Mouse (Mus musculus): ENCODE measurements at regions not wholly inside any gene's neighbourhood (a gene's known extent, or its start where the extent isn't known, plus 50 kb on each side); places are given as distances from the start of the nearest gene placed in this dataset.

- H3K36me3 ChIP-seq (ENCODE audit: control insufficient read depth, insufficient read depth, low read length, poor library complexity, severe bottlenecking), result no peaks in the 10 kb centered on the region
- H3K4me1 ChIP-seq (ENCODE audit: control insufficient read depth, insufficient read depth, low read length), result no peaks in the 10 kb centered on the region
- H3K27me3 ChIP-seq (ENCODE audit: control insufficient read depth, insufficient read depth, low read length, poor library complexity, severe bottlenecking), result no peaks in the 10 kb centered on the region
- no peak overlapping the region for H3K4me3 ChIP-seq (ENCODE audit: low read depth, low read length)
- TF ChIP-seq CTCF (IDR thresholded peaks at IDR 0.05; ENCODE audit: low read depth, low read length) (no peak), POLR2A (IDR thresholded peaks at IDR 0.05; ENCODE audit: insufficient read depth, low read length) (no peak), EP300 (IDR thresholded peaks at IDR 0.05; ENCODE audit: insufficient read depth, low read depth, low read length) (no peak)
- H3K9ac ChIP-seq (ENCODE audit: low read depth, poor library complexity, severe bottlenecking), result no peak overlapping the region
- H3K27ac ChIP-seq (ENCODE audit: insufficient read depth, low read length), result no peak overlapping the region
- no peaks in the 10 kb centered on the region for H3K9me3 ChIP-seq (replicated peaks; ENCODE audit: control insufficient read depth, insufficient read depth, low read length, poor library complexity, severe bottlenecking)
These were observed 407.3 kb upstream of the Gm10306 start for GRCm38 (mm10) chr4:94149056-94149455.

GRCm38 (mm10) chr4:94160620-94161019, 395.7 kb upstream of the Gm10306 start:
- Histone ChIP-seq H3K27ac (ENCODE audit: insufficient read depth, low read length) (no peak overlapping the region), H3K9me3 (replicated peaks; ENCODE audit: control insufficient read depth, insufficient read depth, low read length, poor library complexity, severe bottlenecking) (no peaks in the 10 kb centered on the region), H3K27me3 (ENCODE audit: control insufficient read depth, insufficient read depth, low read length, poor library complexity, severe bottlenecking) (no peaks in the 10 kb centered on the region), H3K4me1 (ENCODE audit: control insufficient read depth, insufficient read depth, low read length) (no peaks in the 10 kb centered on the region), H3K36me3 (ENCODE audit: control insufficient read depth, insufficient read depth, low read length, poor library complexity, severe bottlenecking) (no peaks in the 10 kb centered on the region), H3K9ac (ENCODE audit: low read depth, poor library complexity, severe bottlenecking) (no peak overlapping the region), H3K4me3 (ENCODE audit: low read depth, low read length) (no peak overlapping the region)
- TF ChIP-seq POLR2A (IDR thresholded peaks at IDR 0.05; ENCODE audit: insufficient read depth, low read length) (no peak), EP300 (IDR thresholded peaks at IDR 0.05; ENCODE audit: insufficient read depth, low read depth, low read length) (no peak), CTCF (IDR thresholded peaks at IDR 0.05; ENCODE audit: low read depth, low read length) (no peak)

- no peaks in the 10 kb centered on the region for H3K4me1 ChIP-seq (ENCODE audit: control insufficient read depth, insufficient read depth, low read length)
- TF ChIP-seq POLR2A (IDR thresholded peaks at IDR 0.05; ENCODE audit: insufficient read depth, low read length) (no peak), EP300 (IDR thresholded peaks at IDR 0.05; ENCODE audit: insufficient read depth, low read depth, low read length) (no peak), CTCF (IDR thresholded peaks at IDR 0.05; ENCODE audit: low read depth, low read length) (no peak)
These were observed 383.2 kb upstream of the Gm10306 start for GRCm38 (mm10) chr4:94173096-94173495.

GRCm38 (mm10) chr4:94186997-94187396, 369.3 kb upstream of the Gm10306 start:
- no peak overlapping the region for H3K9ac ChIP-seq (ENCODE audit: low read depth, poor library complexity, severe bottlenecking)
- no peaks in the 10 kb centered on the region for H3K27me3 ChIP-seq (ENCODE audit: control insufficient read depth, insufficient read depth, low read length, poor library complexity, severe bottlenecking)
- H3K36me3 ChIP-seq (ENCODE audit: control insufficient read depth, insufficient read depth, low read length, poor library complexity, severe bottlenecking), result no peaks in the 10 kb centered on the region
- H3K9me3 ChIP-seq (replicated peaks; ENCODE audit: control insufficient read depth, insufficient read depth, low read length, poor library complexity, severe bottlenecking), result no peaks in the 10 kb centered on the region
- TF ChIP-seq POLR2A (IDR thresholded peaks at IDR 0.05; ENCODE audit: insufficient read depth, low read length) (no peak), CTCF (IDR thresholded peaks at IDR 0.05; ENCODE audit: low read depth, low read length) (no peak), EP300 (IDR thresholded peaks at IDR 0.05; ENCODE audit: insufficient read depth, low read depth, low read length) (no peak)
- H3K4me3 ChIP-seq (ENCODE audit: low read depth, low read length), result no peak overlapping the region
- H3K4me1 ChIP-seq (ENCODE audit: control insufficient read depth, insufficient read depth, low read length), result no peaks in the 10 kb centered on the region
- no peak overlapping the region for H3K27ac ChIP-seq (ENCODE audit: insufficient read depth, low read length)

More at GRCm38 (mm10) chr4:94173096-94173495, 383.2 kb upstream of the Gm10306 start:
- Histone ChIP-seq H3K9me3 (replicated peaks; ENCODE audit: control insufficient read depth, insufficient read depth, low read length, poor library complexity, severe bottlenecking) (no peaks in the 10 kb centered on the region), H3K4me3 (ENCODE audit: low read depth, low read length) (no peak overlapping the region), H3K9ac (ENCODE audit: low read depth, poor library complexity, severe bottlenecking) (no peak overlapping the region), H3K27me3 (ENCODE audit: control insufficient read depth, insufficient read depth, low read length, poor library complexity, severe bottlenecking) (no peaks in the 10 kb centered on the region), H3K36me3 (ENCODE audit: control insufficient read depth, insufficient read depth, low read length, poor library complexity, severe bottlenecking) (no peaks in the 10 kb centered on the region), H3K27ac (ENCODE audit: insufficient read depth, low read length) (no peak overlapping the region)

GRCm38 (mm10) chr4:94188354-94188753, 368.0 kb upstream of the Gm10306 start:
- H3K27me3 ChIP-seq (ENCODE audit: control insufficient read depth, insufficient read depth, low read length, poor library complexity, severe bottlenecking), result no peaks in the 10 kb centered on the region
- TF ChIP-seq POLR2A (IDR thresholded peaks at IDR 0.05; ENCODE audit: insufficient read depth, low read length) (no peak), EP300 (IDR thresholded peaks at IDR 0.05; ENCODE audit: insufficient read depth, low read depth, low read length) (no peak), CTCF (IDR thresholded peaks at IDR 0.05; ENCODE audit: low read depth, low read length) (no peak)
- H3K36me3 ChIP-seq (ENCODE audit: control insufficient read depth, insufficient read depth, low read length, poor library complexity, severe bottlenecking), result no peaks in the 10 kb centered on the region
- no peaks in the 10 kb centered on the region for H3K9me3 ChIP-seq (replicated peaks; ENCODE audit: control insufficient read depth, insufficient read depth, low read length, poor library complexity, severe bottlenecking)
- H3K9ac ChIP-seq (ENCODE audit: low read depth, poor library complexity, severe bottlenecking), result no peak overlapping the region
- no peak overlapping the region for H3K27ac ChIP-seq (ENCODE audit: insufficient read depth, low read length)
- no peaks in the 10 kb centered on the region for H3K4me1 ChIP-seq (ENCODE audit: control insufficient read depth, insufficient read depth, low read length)
- H3K4me3 ChIP-seq (ENCODE audit: low read depth, low read length), result no peak overlapping the region

GRCm38 (mm10) chr4:94188888-94189287, 367.5 kb upstream of the Gm10306 start:
- TF ChIP-seq POLR2A (IDR thresholded peaks at IDR 0.05; ENCODE audit: insufficient read depth, low read length), result no peak
- TF ChIP-seq CTCF (IDR thresholded peaks at IDR 0.05; ENCODE audit: low read depth, low read length), result no peak
- TF ChIP-seq EP300 (IDR thresholded peaks at IDR 0.05; ENCODE audit: insufficient read depth, low read depth, low read length), result no peak
- no peaks in the 10 kb centered on the region for H3K9me3 ChIP-seq (replicated peaks; ENCODE audit: control insufficient read depth, insufficient read depth, low read length, poor library complexity, severe bottlenecking)
- no peak overlapping the region for H3K27ac ChIP-seq (ENCODE audit: insufficient read depth, low read length)
- H3K9ac ChIP-seq (ENCODE audit: low read depth, poor library complexity, severe bottlenecking), result no peak overlapping the region
- no peaks in the 10 kb centered on the region for H3K27me3 ChIP-seq (ENCODE audit: control insufficient read depth, insufficient read depth, low read length, poor library complexity, severe bottlenecking)
- no peaks in the 10 kb centered on the region for H3K36me3 ChIP-seq (ENCODE audit: control insufficient read depth, insufficient read depth, low read length, poor library complexity, severe bottlenecking)
- no peak overlapping the region for H3K4me3 ChIP-seq (ENCODE audit: low read depth, low read length)
- no peaks in the 10 kb centered on the region for H3K4me1 ChIP-seq (ENCODE audit: control insufficient read depth, insufficient read depth, low read length)

Measured in ES-Bruce4 (cell line).